Mouse (Mus musculus) Patski (cell line): ENCODE measurements around the gene Rrm2. TPM values are rescaled to one million over a fixed set of nuclear protein-coding genes. Genes with fewer than 3 reads are reported as not detected.

Experiments
- ATAC-seq: fragments of 100-300 bp; one replicate; pipeline ENCODE4 v1.8.0; 2021
- CTCF ChIA-PET: fragments of 350-600 bp; sonication (Branson Sonifier 250); formaldehyde crosslinking; loops from one replicate; lab custom pipeline; 2022; ENCODE audit warnings: inconsistent platforms; lab: Charles Lee
- POLR2A ChIA-PET: fragments of 350-600 bp; sonication (Branson Sonifier 250); formaldehyde crosslinking; loops from one replicate; lab custom pipeline; 2022; ENCODE audit warnings: antibody characterized with exemption, inconsistent platforms; lab: Charles Lee
- DNase-seq: peaks from one replicate; pipeline ENCODE4 v3.0.0-alpha.2; 2011; ENCODE audit warnings: low read depth, low spot score
- H3K27me3 ChIP-seq: fragments of 371-371 bp; one replicate; pipeline ENCODE4 v1.5.1; 2021
- CTCF ChIP-seq: fragments of 100-300 bp; IDR thresholded peaks from one replicate; pipeline ENCODE4 v1.5.1; 2021
- in situ Hi-C: fragments of 300-500 bp; cut with MboI; formaldehyde crosslinking; loops from 3 replicates; pipeline ENCODE4 v1.11.1; 2018; ENCODE audit warnings: low pct_unique_long_range_greater_than_20kb, mixed read lengths
- polyA plus RNA-seq: library from polyadenylated mRNA; unstranded; gene quantifications from one replicate; pipeline ENCODE4 v1.2.3, GENCODE M21; 2021

The Rrm2 gene
- polyA plus RNA-seq, 1 experiment from 2014 or later, result 129 TPM

DNA sequence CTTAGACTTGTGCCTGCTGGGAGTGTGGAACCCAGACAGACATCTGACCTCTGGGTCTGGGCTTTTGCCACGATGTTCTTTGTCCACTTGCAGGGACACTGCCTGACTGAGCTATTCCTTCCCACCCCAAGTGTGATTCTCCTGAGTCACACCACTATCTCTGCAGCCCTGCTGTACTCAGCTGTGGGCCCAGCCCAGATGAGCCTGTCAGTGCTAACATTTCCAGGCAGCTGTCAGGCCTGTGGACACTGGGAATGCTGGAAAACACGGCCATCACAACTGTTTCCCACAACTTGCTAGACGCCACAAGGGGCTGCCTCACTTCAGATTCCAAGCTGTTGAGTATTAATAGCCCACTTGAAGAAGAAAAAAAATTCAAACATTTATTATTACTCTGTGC, 5.0 kb upstream of the Rrm2 start:
- CTCF ChIA-PET, result interaction anchor here (1.4 kb wide), 1 partner anchor 13 kb away, joined by 3 read pairs; no protein-coding TSS in a partner anchor
- in situ Hi-C loops, result no loop called here
- POLR2A ChIA-PET, result no interaction called here
- no peaks in the 10 kb centered on the region for H3K27me3 ChIP-seq
- no peak for TF ChIP-seq CTCF
- DNase-seq, result no peak
- no peak for ATAC-seq

DNA sequence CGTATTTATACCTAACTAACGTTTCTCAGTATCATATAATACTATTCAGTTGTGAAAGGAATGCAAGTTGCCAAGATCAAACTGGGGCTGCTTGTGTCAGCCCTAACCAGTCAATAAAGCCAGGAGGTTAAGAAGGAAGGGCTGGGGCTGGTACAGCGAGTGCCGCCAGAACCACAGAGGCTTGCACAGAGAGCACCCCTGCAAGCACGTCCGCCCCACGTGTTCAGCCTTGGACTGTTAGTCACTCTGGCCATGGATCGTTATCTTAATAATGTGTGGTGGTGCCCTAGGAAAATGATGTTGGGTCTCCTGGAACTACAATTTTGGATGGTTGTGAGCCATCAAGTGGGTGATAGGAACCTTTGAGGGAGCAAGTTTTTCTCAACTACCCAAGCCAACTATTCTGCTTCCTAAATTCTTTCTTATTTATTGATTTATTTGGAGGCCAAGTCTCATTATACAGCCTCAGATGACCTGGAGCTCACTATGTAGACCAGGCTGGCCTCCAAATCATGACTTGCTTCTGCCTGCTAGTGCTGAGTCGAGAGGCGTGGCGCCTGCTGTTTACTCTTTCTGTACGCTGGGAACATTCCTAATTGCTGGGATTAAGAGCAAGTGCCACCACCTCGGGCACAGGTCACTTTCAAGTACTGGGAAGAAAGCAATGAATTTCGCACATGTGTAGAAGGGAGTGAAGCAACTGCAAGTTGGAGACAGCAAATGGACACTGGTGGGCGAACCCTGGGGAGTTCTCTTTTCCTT, 2.4 kb upstream of the Rrm2 start:
- no peaks in the 10 kb centered on the region for H3K27me3 ChIP-seq
- POLR2A ChIA-PET, result interaction anchor here (0.6 kb wide), 1 partner anchor 138 kb away, joined by 3 read pairs; no protein-coding TSS in a partner anchor
- TF ChIP-seq CTCF, result no peak
- ATAC-seq (no peak), DNase-seq (no peak)
- in situ Hi-C loops, result loop anchor here (5.0 kb wide), 1 partner anchor 33 kb away; no protein-coding TSS in a partner anchor
- CTCF ChIA-PET, result interaction anchor here (0.6 kb wide), 1 partner anchor 244 kb away, joined by 3 read pairs; no protein-coding TSS in a partner anchor

DNA sequence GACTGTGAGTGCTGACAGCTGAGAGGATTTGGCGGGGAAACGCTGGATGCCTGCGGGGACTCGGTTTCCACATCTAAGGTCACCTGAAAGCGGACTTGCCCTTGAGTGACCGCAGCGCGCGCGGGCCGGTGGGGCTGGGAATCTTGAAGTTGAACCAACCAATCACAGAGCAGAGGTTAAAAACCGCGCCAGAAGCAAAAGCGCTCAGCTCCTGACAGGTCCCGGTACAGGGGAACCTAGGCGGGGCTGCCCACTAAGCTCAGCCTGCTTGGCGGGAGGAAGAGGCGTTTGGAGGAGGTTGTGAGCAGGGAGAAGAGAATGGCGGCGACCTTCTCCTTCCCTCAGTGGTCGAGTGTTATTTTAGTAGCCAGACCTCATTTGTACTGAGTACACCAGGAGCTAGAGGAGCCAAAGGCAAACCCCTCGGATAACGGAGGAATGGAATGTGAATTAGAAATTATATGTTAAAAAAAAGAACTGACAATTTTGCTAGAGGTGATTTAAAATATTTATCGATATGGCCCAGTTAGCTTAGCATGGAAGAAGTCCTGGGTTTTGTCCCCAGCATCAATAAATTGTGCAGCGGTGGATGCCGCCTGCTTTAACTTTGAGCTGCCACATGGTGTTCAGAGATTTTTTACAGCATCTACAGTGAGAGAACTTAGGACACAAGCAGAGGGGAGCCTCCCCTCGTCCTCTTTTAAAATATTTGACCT, 1.1 kb upstream of the Rrm2 start:
- ATAC-seq (peak; percentile 3), DNase-seq (no peak)
- H3K27me3 ChIP-seq, result no peaks in the 10 kb centered on the region
- in situ Hi-C loops, result loop anchor here (5.0 kb wide), 1 partner anchor 35 kb away; no protein-coding TSS in a partner anchor
- POLR2A ChIA-PET, result interaction anchor here (1.5 kb wide), 1 partner anchor 10 kb away, joined by 4 read pairs; no protein-coding TSS in a partner anchor
- TF ChIP-seq CTCF, result no peak
- CTCF ChIA-PET, result interaction anchor here (1.1 to 6.0 kb wide), 4 partner anchors 9 to 245 kb away, joined by 5 to 69 read pairs (median 16); no protein-coding TSS in a partner anchor

DNA sequence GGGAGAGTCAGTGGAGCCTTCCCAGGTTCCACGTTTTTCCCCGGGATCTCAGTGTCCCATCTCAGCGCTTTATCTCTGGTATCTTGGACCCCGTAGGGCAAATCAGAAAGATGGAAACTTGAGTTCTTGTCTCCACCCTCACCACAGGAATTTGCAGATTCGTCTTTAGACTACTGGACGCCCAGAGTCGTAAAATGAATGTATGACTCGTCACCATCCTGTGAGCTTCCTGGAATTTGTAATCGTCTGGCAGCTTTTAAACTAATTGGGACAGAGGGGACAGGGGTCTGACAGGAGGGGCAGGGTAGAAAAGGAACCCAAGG, 600 bp upstream of the Rrm2 start:
- POLR2A ChIA-PET, result interaction anchor here (1.5 kb wide), 1 partner anchor 10 kb away, joined by 4 read pairs; no protein-coding TSS in a partner anchor
- CTCF ChIA-PET, result interaction anchor here (1.1 to 6.0 kb wide), 4 partner anchors 10 to 245 kb away, joined by 5 to 69 read pairs (median 16); no protein-coding TSS in a partner anchor
- no peaks in the 10 kb centered on the region for H3K27me3 ChIP-seq
- DNase-seq, result no peak
- peak; percentile 9 for ATAC-seq
- in situ Hi-C loops, result loop anchor here (5.0 kb wide), 1 partner anchor 35 kb away; no protein-coding TSS in a partner anchor
- TF ChIP-seq CTCF, result no peak

GRCm38 (mm10) chr12:24708824-24709218, 780 bp downstream of the Rrm2 start:
- TF ChIP-seq CTCF, result no peak
- no peak for DNase-seq
- in situ Hi-C loops, result loop anchor here (5.0 kb wide), 1 partner anchor 37 kb away; no protein-coding TSS in a partner anchor
- ChIA-PET CTCF (interaction anchor here (0.6 to 6.0 kb wide), 14 partner anchors 10 to 267 kb away, joined by 3 to 69 read pairs (median 3); no protein-coding TSS in a partner anchor), POLR2A (interaction anchor here (0.8 to 1.3 kb wide), 3 partner anchors 237 to 246 kb away, joined by 3 read pairs; no protein-coding TSS in a partner anchor)
- no peak for ATAC-seq
- H3K27me3 ChIP-seq, result no peaks in the 10 kb centered on the region

GRCm38 (mm10) chr12:24709409-24709808, 1.4 kb downstream of the Rrm2 start:
- no peaks in the 10 kb centered on the region for H3K27me3 ChIP-seq
- CTCF ChIA-PET, result interaction anchor here (0.6 to 6.0 kb wide), 15 partner anchors 12 to 266 kb away, joined by 3 to 69 read pairs (median 3); no protein-coding TSS in a partner anchor
- POLR2A ChIA-PET, result interaction anchor here (0.8 to 1.3 kb wide), 3 partner anchors 236 to 245 kb away, joined by 3 read pairs; no protein-coding TSS in a partner anchor
- no peak for DNase-seq
- no peak for TF ChIP-seq CTCF
- no peak for ATAC-seq
- in situ Hi-C loops, result loop anchor here (5.0 kb wide), 1 partner anchor 37 kb away; no protein-coding TSS in a partner anchor

- no peak for TF ChIP-seq CTCF
- in situ Hi-C loops, result loop anchor here (5.0 to 10.0 kb wide), 2 partner anchors 38 to 125 kb away; partner anchors contain the start of gene Mboat2
- ChIA-PET CTCF (interaction anchor here (1.0 to 6.0 kb wide), 16 partner anchors 12 to 266 kb away, joined by 3 to 69 read pairs (median 3); no protein-coding TSS in a partner anchor), POLR2A (interaction anchor here (0.8 to 1.3 kb wide), 3 partner anchors 236 to 244 kb away, joined by 3 read pairs; no protein-coding TSS in a partner anchor)
- no peaks in the 10 kb centered on the region for H3K27me3 ChIP-seq
- DNase-seq (no peak), ATAC-seq (peak; percentile 48)
Measured at GRCm38 (mm10) chr12:24709831-24710508, 1.9 kb downstream of the Rrm2 start.

DNA sequence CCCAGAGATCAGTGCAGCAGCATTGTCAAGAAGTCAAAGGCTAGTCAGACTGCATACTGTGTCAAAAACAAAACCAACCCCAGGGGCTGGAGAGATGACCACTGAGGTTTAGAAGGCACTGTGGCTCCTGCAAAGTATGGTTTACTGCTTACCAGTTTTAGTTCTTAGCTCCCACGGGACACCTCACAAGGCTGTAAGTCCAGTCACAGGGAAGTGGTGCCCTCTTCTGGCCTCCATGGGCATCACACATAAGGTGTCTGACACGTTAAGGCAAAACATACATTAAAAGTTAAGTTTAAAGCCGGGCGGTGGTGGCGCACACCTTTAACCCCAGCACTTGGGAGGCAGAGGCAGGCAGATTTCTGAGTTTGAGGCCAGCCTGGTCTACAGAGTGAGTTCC, 2.6 kb downstream of the Rrm2 start:
- in situ Hi-C loops, result loop anchor here (10.0 kb wide), 1 partner anchor 124 kb away; the partner anchor contains the start of gene Mboat2
- ATAC-seq, result no peak
- DNase-seq, result no peak
- CTCF ChIA-PET, result interaction anchor here (1.0 to 6.0 kb wide), 10 partner anchors 13 to 245 kb away, joined by 3 to 69 read pairs (median 3); no protein-coding TSS in a partner anchor
- no peaks in the 10 kb centered on the region for H3K27me3 ChIP-seq
- no peak for TF ChIP-seq CTCF
- POLR2A ChIA-PET, result no interaction called here

DNA sequence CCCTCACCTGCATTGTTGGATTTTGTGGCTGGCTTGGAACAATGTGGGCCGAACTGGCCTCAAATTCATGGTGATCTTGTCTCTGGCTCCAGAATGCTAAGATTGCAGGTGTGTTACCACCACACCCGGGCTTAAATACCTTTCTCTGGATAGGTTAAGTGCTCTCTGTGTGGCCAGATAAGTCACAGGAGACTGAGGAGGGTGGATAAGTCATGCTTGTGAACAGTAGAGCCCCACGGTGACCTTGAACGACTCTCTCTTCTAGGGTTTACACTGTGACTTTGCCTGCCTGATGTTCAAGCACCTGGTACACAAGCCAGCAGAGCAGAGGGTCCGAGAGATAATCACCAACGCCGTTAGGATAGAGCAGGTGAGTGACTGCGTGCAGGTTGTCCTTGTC, 4.4 kb downstream of the Rrm2 start:
- no peak for ATAC-seq
- CTCF ChIA-PET, result interaction anchor here (6.0 kb wide), 1 partner anchor 240 kb away, joined by 69 read pairs; no protein-coding TSS in a partner anchor
- POLR2A ChIA-PET, result no interaction called here
- in situ Hi-C loops, result loop anchor here (10.0 kb wide), 1 partner anchor 122 kb away; the partner anchor contains the start of gene Mboat2
- no peaks in the 10 kb centered on the region for H3K27me3 ChIP-seq
- TF ChIP-seq CTCF, result no peak
- DNase-seq, result no peak
